Mouse (Mus musculus) heart, adult 2 months (tissue): ENCODE measurements around the gene Syna.

Source experiments
- CTCF ChIP-seq: fragments of 200-600 bp; IDR thresholded peaks from 2 replicates; pipeline ENCODE4 v1.8.1; 2022; ENCODE audit warnings: antibody characterized with exemption, mild to moderate bottlenecking, moderate library complexity
- POLR2A ChIP-seq: fragments of 200-500 bp; IDR thresholded peaks from 2 replicates; pipeline ENCODE4 v1.6.1; 2011; ENCODE audit warnings: mild to moderate bottlenecking, low read depth, low read length, control low read depth; ENCODE audit not compliant: insufficient read depth

GRCm38 (mm10) chr5:134597711-134598110, 37.7 kb upstream of the Syna start:
- no peak for TF ChIP-seq CTCF
- no peak for TF ChIP-seq POLR2A
